Mouse (Mus musculus) CH12.LX (cell line): ENCODE results near the gene Sfxn5.

ENCODE experiments used
- CHD1 ChIP-seq: IDR thresholded peaks from 2 replicates; pipeline ENCODE4 v1.6.1; 2012; ENCODE audit warnings: low read depth, low read length, improper control_type of control experiment, inconsistent platforms
- CTCF ChIP-seq, 2 experiments: IDR thresholded peaks in 1 of 2; conservative IDR thresholded peaks in 1 of 2; 2 replicates each; pipeline ENCODE4 v1.5.1; 2011 to 2012; ENCODE audit warnings: low read depth in 2 of 2, low read length in 2 of 2, improper control_type of control experiment in 1 of 2, inconsistent platforms in 1 of 2, mild to moderate bottlenecking in 1 of 2, moderate library complexity in 1 of 2
- POLR2A ChIP-seq: IDR thresholded peaks from 2 replicates; pipeline ENCODE4 v1.6.1; 2011; ENCODE audit warnings: low read depth, mild to moderate bottlenecking, improper control_type of control experiment, low read length
- SMC3 ChIP-seq: IDR thresholded peaks from 2 replicates; pipeline ENCODE4 v1.6.1; 2011; ENCODE audit warnings: low read depth, low read length, improper control_type of control experiment
- TBP ChIP-seq: conservative IDR thresholded peaks from 2 replicates; pipeline ENCODE4 v1.6.1; 2011; ENCODE audit warnings: low read depth, low read length, improper control_type of control experiment
- TCF12 ChIP-seq: IDR thresholded peaks from 2 replicates; pipeline ENCODE4 v1.6.1; 2014; ENCODE audit warnings: low read depth, mild to moderate bottlenecking, inconsistent platforms, low read length, improper control_type of control experiment

DNA sequence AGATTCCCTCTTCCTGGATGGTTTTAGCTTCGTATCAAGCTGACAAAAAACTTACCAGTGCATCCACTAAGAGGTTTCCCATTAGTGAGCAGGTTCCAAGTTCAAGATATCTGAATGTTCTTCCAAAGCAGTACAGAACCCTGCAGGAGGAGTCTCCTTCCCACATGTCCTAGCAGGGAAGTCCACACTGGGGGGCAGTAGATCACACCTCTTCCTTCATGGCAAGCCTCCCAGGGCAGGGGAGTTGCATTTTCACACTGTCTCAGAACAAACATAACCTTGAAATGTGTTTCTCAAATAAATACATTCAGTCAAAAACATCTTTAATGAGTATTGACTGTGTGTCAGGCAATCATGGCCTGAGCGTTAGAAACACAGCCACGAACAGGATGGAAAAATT lies 153.7 kb downstream of the Sfxn5 start:
- TF ChIP-seq POLR2A (no peak), CTCF (conservative IDR thresholded peaks at IDR 0.05 in 1 of 2, IDR thresholded peaks at IDR 0.05 in 1 of 2; ENCODE audit: low read depth in 2 of 2, low read length in 2 of 2) (no peak; a peak in 1 of 4 replicates), CHD1 (no peak), SMC3 (no peak), TBP (no peak), TCF12 (no peak)
